Mouse (Mus musculus): ENCODE results near the gene Gm15294. TPM values are rescaled to one million over a fixed set of nuclear protein-coding genes. Genes with fewer than 3 reads are reported as not detected.

Gene Gm15294
- polyA plus RNA-seq (2017; shearing (Covaris generic)) = not detected

DNA sequence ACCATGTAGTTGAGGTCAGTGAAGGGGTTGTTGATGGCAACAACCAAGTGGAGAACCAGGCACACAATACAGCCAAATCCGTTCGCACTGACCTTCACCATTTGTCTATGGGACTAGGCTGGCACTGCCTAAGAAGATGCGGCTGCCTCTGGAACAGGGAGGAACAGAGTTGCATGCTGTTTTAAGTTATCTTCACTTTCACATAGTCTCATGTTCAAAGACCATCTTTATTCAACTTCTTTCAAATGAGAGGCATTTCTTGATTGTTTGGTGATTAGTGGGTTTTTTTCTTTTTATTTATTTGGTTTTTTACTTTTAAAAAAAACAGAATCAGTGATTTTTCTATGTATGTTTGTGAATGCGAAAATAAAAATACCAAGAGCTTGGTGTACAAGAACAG, at the start of gene Gm15294:
Gene Gm15294, minus strand, starts transcription at position 101 of the 400 bp plus-strand sequence.
- ATAC-seq = no peak

DNA sequence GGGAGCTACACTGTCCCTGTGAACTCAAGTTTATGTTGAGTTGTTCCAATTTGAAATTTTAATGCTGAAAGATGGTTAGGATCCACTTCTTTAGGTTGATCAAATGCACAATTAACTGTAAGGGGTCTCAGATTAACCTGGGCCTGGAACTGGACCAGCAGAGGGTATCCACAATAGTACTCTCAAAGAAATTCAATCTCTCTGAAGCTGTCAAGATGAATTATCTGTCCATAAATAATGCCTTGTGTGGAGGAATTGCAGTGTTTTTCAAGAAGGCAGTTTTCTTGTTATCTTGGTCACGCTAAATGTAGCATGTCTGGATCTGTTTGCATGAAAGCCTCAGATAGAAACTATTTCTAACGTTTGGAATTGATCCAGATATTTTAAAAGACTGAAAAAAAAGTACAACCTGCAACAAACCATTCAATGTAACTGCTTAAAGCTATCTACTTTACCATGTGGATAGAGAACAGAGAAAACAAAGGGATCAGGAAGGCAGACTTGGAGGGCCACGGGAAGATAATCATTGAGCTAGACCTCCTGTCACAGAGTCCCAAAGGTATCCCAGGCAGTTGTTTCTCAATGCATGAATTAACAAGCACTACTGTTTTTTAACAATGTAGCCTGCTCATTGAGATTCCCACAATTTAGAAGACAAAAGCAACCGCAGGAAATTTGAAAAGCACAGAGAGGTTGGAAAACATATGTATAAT, 9.5 kb upstream of the Gm15294 start:
- ATAC-seq = no peak

DNA sequence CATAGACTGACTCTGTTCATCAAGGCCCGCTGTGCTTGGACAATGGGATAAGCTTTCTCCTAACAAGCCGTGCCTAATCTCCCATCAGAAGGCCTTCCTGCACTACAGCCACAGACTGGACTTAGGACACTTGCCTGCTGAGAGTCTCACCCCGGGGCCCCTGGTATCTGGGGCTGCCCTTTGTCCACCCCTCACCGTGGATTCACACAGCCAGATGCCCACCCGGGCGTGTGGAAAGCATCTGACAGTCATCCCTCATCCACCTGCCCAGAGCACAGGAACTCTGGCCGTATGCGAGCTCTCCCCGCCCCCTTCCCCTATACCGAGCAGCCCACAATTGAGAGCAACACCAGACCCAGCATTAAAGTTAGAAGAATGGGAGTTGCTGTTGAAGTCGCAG, 1.0 kb downstream of the Gm15294 start:
- ATAC-seq = no peak

DNA sequence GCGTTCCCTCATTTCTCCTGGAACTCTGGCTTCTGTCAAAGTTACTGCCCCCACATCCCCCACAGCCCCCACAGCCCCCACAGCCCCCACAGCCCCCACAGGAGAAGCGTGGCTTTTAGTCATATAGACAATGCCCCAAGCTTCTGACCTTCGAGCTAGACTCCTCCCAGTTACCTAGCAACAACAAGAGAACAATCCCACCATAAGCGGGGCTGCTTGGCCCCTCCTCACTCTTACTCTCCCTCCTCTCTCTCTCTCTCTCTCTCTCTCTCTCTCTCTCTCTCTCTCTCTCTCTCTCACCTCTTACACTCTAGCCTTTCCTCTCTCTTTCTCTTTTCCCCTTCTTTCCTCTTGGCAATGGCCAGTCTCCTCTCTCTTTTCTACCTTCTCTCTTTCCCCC, 1.4 kb downstream of the Gm15294 start:
- no peak for ATAC-seq

DNA sequence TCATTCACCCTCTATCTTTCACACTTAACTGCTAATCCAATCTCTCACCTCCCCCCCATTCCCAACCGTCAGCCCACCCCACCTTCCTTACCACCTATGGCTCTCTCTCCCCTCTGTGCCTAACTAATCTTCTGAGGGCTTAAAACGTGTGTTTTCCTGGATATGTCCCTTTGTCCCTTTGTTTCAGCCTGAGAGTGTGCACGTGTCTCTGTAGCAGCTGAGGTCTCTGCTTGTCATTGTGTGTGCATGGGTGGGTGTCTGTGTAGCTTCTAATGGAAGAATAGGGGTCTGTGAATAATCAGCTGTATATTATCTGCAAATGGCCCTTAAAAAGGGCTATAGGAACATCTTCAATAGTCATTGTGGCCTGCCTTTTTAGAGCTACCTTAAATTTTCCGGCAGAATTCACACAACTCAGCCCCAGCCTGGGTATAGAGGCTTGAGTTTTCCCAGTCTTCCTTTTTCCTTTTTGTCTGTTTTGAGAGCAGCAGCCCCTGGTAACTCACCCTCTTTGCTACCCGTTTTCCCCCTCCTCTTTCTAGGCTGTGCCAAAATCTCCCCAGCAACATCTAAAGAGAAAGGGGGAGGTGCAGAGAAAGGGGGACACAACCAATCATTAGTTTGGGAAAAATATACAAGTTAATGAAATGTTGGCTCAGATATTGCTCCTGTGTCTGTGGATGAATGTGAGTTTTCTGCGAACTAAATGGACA, 19.2 kb downstream of the Gm15294 start:
- ATAC-seq = no peak

Other genes with a start within 250 kb of the Gm15294 start
- gene Irs4, start 150.0 kb downstream of the Gm15294 start, polyA plus RNA-seq (2017; shearing (Covaris generic)) = not detected

Data from CD4-positive, CD25-positive, alpha-beta regulatory T cell, adult 4 months (primary cell).